Mouse (Mus musculus): ENCODE results near the gene Slc24a4.
A peak's percentile ranks its signal among the peaks of the same experiment; 100 is the strongest.
"Not testable (repeated sequence)": the region's sequence is repeated elsewhere in the genome, so short reads cannot be mapped to it uniquely, and the experiment has no call there.

Gene Slc24a4

DNA sequence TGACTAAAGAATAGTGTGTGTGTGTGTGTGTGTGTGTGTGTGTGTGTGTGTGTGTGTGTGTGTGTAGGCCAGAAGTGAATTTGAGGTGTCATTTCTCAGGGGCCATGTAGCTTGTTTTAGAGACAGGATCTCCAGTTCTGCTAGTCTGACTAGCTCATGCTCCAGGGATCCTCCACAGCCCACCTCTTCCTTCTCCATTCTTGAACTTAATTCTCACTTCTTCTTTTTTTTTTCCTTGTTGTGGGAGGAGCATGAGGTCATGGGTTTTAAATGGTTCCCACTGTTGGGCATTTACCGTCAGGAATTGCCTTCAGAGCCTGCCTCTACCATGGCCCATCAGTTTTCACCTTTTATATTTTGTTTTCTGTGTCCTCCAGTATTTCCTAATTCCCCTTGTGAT is 124.0 kb downstream of the Slc24a4 start:
- DNase-seq = no peak

DNA sequence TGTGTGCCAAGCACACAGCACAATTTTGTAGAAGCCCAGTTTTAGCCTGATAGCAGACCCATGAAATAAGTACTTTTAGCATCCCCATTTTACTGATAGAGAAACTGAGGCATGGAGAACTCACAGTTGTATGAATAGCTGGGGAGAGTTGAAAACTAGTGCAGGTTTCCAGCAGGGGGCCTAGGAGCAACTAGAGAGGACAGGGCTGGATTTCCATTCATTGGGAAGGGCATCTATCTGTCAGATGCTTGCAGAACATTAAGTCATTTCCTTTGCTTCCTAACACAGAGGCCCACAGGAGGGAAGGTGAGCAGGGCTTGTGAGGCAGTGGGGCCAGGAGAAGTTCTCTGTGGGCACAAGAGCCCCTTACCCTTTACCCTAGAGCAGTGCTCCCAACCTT is 126.5 kb downstream of the Slc24a4 start:
- DNase-seq = no peak

GRCm38 (mm10) chr12:102258522-102259112 is 130.1 kb downstream of the Slc24a4 start:
- DNase-seq = no peak

DNA sequence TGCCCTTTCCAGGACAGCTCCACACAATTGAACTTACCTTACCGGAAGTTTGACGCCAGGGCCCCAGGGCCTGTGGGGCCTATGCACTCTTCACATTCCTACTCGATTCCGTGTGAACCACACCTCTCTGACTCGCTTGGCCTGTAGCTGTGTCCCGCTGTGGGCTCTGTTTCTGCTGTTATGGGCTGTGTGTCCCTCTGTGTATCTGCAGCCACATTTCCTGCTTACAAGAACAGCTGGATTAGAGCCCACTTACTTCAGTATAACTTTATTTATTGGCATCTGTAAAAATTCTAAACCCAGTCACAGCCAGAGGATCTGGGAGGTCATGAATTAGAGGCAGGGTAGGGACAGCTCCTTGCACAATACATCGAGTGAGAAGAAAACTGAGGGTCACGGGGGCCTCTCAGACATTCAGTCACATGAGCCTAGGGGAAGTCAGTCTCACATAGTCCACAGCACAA is 133.4 kb downstream of the Slc24a4 start:
- DNase-seq = no peak

DNA sequence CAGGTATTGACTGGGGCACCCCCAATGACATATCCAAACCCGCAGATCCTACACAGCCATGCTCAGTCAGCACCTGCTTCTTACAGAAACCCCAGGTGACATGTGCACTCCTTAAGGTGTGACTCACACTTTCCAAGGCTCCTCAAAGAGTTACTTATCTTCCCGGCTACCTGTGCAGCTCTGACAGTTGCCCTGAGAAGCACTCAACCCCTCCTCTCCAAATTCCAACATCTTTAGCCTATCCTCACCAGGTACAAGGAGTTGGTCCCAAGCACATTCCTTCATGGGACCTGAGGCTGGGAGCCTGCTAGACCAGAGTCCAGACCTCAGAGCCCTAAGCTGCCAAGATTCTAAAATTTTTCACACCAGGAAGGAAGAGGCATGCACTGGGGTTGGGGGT is 134.3 kb downstream of the Slc24a4 start:
- DNase-seq = no peak

DNA sequence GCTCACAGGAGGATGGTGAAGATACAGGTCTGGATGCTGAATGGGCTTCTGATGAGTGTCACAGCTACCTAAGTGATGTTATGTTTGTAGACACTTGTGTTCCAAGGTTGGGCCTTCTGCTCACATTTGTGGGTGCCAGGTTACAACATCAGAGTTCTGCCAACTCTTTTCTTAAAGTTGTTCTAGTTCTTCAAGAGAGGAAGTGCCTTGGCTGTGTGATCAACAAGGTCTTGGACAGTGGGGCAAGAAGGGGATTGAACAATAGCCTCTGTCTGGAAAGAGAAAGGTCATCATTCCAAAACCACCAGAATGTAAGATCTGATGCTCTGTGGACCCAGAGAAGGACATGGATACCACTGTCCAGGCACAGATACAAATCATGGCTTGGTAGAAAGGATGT is 134.7 kb downstream of the Slc24a4 start:
- no peak for DNase-seq

- DNase-seq = peak in 1 of 2 experiments; percentile 45
These were observed 137.9 kb downstream of the Slc24a4 start for GRCm38 (mm10) chr12:102266433-102266832.

- no peak for DNase-seq
These were observed 140.6 kb downstream of the Slc24a4 start for GRCm38 (mm10) chr12:102269144-102269543.

- DNase-seq = no peak
These were observed 142.4 kb downstream of the Slc24a4 start for GRCm38 (mm10) chr12:102270776-102271405.

- no peak for DNase-seq
These were observed 142.9 kb downstream of the Slc24a4 start for GRCm38 (mm10) chr12:102271447-102271846.

- no peak for DNase-seq
These were observed 147.4 kb downstream of the Slc24a4 start for GRCm38 (mm10) chr12:102275833-102276443.

GRCm38 (mm10) chr12:102280290-102280689 is 151.8 kb downstream of the Slc24a4 start:
- not testable (repeated sequence) for DNase-seq

DNA sequence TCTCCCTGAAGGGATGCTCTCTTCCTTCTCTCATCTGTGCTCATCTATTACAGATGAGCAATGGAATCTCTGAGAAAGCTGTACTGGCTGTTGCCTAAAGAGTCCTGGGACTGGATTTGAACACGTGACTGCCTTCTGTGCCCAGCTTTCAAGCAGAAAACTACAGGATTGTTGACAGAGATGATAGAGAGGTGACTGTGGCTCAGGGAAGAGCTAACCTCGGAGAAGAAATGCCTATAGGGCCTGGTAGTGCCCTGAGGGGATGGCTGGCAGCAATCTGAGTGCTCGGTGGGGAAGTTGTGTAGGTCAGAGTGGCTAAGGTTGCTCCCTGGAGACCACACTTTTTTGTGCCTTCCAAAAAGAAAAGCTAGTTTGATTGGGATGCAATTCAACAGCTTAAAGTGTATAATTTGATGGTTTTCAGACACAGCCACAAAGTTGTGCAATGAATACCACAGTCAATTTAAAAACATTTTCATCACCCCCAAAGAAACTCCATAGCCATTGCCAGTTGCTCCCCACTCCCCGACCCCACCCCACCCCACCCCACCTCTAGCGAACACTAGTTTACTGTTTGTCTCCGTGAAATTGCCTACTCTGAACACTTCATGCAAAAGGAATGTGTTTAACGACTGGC is 152.5 kb downstream of the Slc24a4 start:
- no peak for DNase-seq

- DNase-seq = peak in 1 of 2 experiments; percentile 34
These were observed 153.6 kb downstream of the Slc24a4 start for GRCm38 (mm10) chr12:102282126-102282525.

GRCm38 (mm10) chr12:102282763-102283482 is 154.4 kb downstream of the Slc24a4 start, which contains the start of gene Rin3:
TSS of gene Rin3 (plus strand) at chr12:102283048.
- peak in 1 of 2 experiments; percentile 36 for DNase-seq

DNA sequence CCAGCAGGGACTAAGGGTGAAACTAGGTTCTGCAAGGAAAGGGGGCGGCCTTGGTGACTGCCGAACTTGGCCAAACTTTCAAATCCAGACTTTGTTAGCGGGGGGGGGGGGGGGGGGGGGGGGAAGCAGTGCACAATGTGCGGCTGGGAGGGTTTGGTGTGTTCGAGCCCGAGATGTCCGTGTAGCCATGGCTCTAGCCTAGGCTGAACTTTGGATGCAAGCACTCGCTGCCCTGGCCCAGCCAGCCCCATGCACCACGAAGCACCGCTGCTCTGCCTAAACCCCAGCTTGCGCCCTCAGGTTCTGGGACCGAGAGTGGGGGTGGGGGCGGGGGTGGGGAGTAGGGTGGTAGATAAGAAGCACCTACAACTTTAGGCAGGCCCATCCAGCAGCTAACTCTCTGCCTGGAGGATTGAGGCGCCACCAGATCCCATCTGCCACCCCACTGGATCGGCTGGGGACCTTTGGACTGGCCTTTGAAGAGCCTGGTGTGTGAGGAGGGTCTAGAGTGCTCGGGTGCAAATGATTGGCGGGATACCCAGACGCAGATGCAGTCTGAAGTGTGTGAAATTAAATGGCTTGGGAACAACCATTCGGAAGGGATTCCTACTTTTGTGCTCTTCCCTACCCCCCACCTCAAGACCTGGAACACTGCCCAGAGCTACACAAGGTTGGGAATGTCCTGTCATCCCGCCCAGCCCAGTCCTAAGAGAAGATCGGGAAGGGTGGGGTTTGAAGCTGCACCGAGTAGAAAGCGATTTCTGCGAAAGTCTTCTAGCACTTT is 155.1 kb downstream of the Slc24a4 start:
- peak; percentile 67 to 81 for DNase-seq

DNA sequence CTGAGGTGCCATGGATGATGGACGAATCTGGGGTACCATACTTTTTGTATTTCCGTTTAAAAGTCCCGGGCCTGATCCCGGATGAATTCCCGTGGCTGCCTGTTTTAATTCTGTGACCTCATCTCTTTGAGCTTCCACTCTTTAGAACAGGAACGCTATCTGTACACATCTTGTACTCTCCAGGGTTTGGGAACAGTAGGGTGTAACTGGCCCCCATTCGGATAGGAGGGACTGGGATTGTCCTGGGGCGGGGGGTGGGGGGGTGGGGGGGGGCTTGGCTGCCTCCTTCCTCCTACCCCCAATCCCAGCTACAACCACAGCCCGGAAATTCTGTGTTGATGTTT is 155.7 kb downstream of the Slc24a4 start:
- no peak for DNase-seq

GRCm38 (mm10) chr12:102284618-102285159 is 156.2 kb downstream of the Slc24a4 start:
- DNase-seq = no peak

DNA sequence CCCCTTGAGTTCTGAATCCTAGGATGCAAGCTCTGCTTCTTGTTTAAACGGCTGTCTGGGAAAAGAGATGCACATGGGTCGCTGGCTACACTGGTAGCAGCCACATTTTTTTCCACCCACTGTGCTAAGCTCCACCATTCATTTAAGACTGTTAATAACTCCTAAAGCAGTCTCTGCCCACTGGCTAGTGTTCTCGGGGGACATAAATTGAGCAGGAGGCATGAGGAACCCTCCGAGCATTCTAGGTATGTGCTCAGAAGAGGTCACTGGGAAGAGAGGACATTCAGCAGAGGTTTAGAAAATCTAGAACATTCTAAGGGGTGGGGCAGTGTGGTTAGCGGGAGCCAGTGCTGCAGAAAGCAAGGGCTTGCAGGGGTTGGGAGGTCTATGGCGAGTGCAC is 156.8 kb downstream of the Slc24a4 start:
- DNase-seq = no peak

DNA sequence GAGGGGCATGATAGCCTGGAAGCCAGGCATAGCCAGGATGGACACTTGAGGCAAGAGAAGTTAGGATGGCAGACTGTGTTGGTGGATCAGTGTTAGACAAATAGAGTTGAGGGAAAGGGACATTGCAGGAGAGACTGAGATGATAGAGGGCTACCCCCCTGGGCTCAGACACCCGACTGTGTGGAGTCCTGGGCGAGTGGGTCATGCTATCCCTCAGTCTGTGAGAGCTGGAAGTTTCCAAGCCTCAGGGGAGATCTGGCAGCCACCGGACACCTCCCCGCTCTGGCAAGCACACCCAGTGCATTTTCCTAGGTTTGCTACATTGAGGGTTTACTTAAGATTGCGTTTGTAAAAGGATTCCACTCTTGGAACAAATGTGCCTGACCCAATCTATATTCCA is 157.2 kb downstream of the Slc24a4 start:
- DNase-seq = no peak

DNA sequence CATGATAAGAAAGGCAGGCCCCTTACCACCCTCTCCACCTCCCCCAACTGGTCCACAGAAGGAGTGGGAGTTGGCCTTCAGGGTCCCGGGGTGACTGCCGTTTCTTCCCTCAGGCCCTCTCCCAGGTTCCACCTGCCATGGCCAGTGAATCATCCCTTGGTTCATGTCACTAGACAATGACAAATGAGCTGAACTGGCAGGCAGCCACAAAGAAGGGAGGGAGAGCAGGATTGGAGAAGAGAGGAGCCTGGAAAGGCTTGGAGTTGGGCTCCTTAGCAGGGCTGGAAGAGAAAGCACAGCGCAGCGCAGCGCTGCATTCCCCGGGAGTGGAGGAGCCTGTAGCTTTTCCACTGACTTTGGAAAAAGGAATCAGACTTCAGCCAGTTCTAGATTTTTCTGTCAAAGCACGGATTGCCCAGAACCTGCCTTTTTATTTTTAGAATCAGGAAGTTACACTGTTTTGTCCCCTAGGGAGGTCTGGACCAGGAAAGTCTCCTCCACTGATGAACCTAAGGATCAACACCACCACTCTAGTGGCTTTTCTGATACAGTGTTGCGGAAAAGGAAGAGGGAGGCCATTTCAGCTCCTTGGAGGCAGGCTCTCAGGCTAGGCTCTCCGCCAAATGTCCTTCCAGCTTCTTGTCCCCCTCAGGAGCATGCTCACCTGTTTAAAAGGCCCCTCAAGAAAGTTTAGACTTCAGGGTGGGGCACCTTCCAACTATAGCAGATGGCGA is 158.3 kb downstream of the Slc24a4 start:
- peak; percentile 69 to 81 for DNase-seq

All from cerebellum, postnatal 14 days (tissue).